Comparison of ENCODE assay signal across 18 mouse cellular contexts in genomic region chr9:78064121-78064520, GRCm38 (mm10). TPM values are rescaled to one million over a fixed set of nuclear protein-coding genes. Genes with fewer than 3 reads are reported as not detected.
A peak's percentile ranks its signal among the peaks of the same experiment; 100 is the strongest.
DNase-seq lines count a peak whose midpoint lies in the region; ATAC-seq lines count a peak whose summit lies in the region.
"Had no signal": no experiment of that assay in that cellular context is flagged by ENCODE, and none has a peak within 500 bp of the region (broad histone marks: within the 10 kb centered on the region; RNA-seq: fewer than 3 reads in every experiment).

No protein-coding gene starts in this region.

- H3K4me3 ChIP-seq in heart, embryonic 14.5 days (ENCODE audit: control insufficient read depth in 1 of 2, insufficient read depth in 1 of 2, low read depth in 1 of 2, low read length in 2 of 2): no peak overlapping the region
- H3K4me3 ChIP-seq in heart, embryonic 12.5 days: no peak overlapping the region
- no peak overlapping the region for H3K4me3 ChIP-seq in embryonic facial prominence, embryonic 12.5 days
- H3K4me3 ChIP-seq: hindbrain, embryonic 15.5 days; liver, embryonic 15.5 days had no signal

- H3K4me1 ChIP-seq in heart, embryonic 14.5 days (ENCODE audit: control insufficient read depth in 2 of 2, insufficient read depth in 2 of 2, low read length in 2 of 2): peaks cover 0 to 7% of the 10 kb centered on the region in 2 experiments; a peak in 1 of 4 replicates
- H3K4me1 ChIP-seq in heart, embryonic 12.5 days (replicated peaks): peaks cover 7% of the 10 kb centered on the region
- peaks cover 7% of the 10 kb centered on the region; the same call in 1 of the 2 replicates for H3K4me1 ChIP-seq in embryonic facial prominence, embryonic 12.5 days
- H3K4me1 ChIP-seq: hindbrain, embryonic 15.5 days had no signal

- intact Hi-C loops in left cerebral cortex, postnatal 4 days (cut with DNase I): no loop called here

- no peak overlapping the region for H3K9ac ChIP-seq in heart, embryonic 14.5 days (ENCODE audit: low read length)
- H3K9ac ChIP-seq in heart, embryonic 12.5 days: no peak overlapping the region
- H3K9ac ChIP-seq in embryonic facial prominence, embryonic 12.5 days: no peak overlapping the region
- H3K9ac ChIP-seq: hindbrain, embryonic 15.5 days; liver, embryonic 15.5 days had no signal

- no peaks in the 10 kb centered on the region for H3K9me3 ChIP-seq in heart, embryonic 14.5 days (ENCODE audit: control insufficient read depth, low read length)
- no peaks in the 10 kb centered on the region for H3K9me3 ChIP-seq in heart, embryonic 12.5 days (replicated peaks)
- H3K9me3 ChIP-seq in embryonic facial prominence, embryonic 12.5 days: no peaks in the 10 kb centered on the region
- H3K9me3 ChIP-seq: hindbrain, embryonic 15.5 days; liver, embryonic 15.5 days had no signal

- DNase-seq in kidney, postnatal 10 days: peak; percentile 55
- DNase-seq in lung, postnatal 10 days: peak; percentile 14
- DNase-seq in left cerebral cortex, postnatal 4 days: no peak
- no peak for DNase-seq in cerebellum, adult 11-12 months
- DNase-seq in cerebellum, adult 9-10 months: no peak
- DNase-seq: adrenal gland, postnatal 14 days; B cell, adult 2 months; heart, adult 11 months; heart, postnatal 10 days had no signal

- 49% methylated on average over 10 of the region's 10 CpGs for WGBS in heart, embryonic 14.5 days
- WGBS in heart, embryonic 12.5 days: 56% methylated on average over 10 of the region's 10 CpGs
- WGBS in embryonic facial prominence, embryonic 12.5 days: 44% methylated on average over 10 of the region's 10 CpGs

- H3K27me3 ChIP-seq in heart, embryonic 14.5 days (ENCODE audit: control insufficient read depth, insufficient read depth, low read length): no peaks in the 10 kb centered on the region
- no peaks in the 10 kb centered on the region for H3K27me3 ChIP-seq in heart, embryonic 12.5 days (replicated peaks)
- H3K27me3 ChIP-seq in embryonic facial prominence, embryonic 12.5 days: no peaks in the 10 kb centered on the region
- H3K27me3 ChIP-seq: hindbrain, embryonic 15.5 days; liver, embryonic 15.5 days had no signal

- no peaks in the 10 kb centered on the region for H3K36me3 ChIP-seq in heart, embryonic 14.5 days (ENCODE audit: control insufficient read depth, insufficient read depth, low read length)
- no peaks in the 10 kb centered on the region for H3K36me3 ChIP-seq in heart, embryonic 12.5 days
- no peaks in the 10 kb centered on the region for H3K36me3 ChIP-seq in embryonic facial prominence, embryonic 12.5 days
- H3K36me3 ChIP-seq: hindbrain, embryonic 15.5 days; liver, embryonic 15.5 days had no signal

- H3K27ac ChIP-seq in heart, embryonic 14.5 days (replicated peaks in 1 of 2; ENCODE audit: control insufficient read depth in 1 of 2, insufficient read depth in 1 of 2, low read depth in 2 of 2, low read length in 2 of 2): no peak overlapping the region
- H3K27ac ChIP-seq in heart, embryonic 12.5 days (ENCODE audit: poor library complexity, severe bottlenecking): no peak overlapping the region
- H3K27ac ChIP-seq in embryonic facial prominence, embryonic 12.5 days: 0 out of 2 replicates have a peak overlapping the region, but pooled peaks have one; percentile 11
- H3K27ac ChIP-seq: hindbrain, embryonic 15.5 days; liver, embryonic 15.5 days had no signal

- H3K4me2 ChIP-seq in heart, embryonic 14.5 days (ENCODE audit: low read length): peak overlapping the region; percentile 18; the same call in 1 of the 2 replicates
- no peak overlapping the region for H3K4me2 ChIP-seq in heart, embryonic 12.5 days
- no peak overlapping the region for H3K4me2 ChIP-seq in embryonic facial prominence, embryonic 12.5 days (replicated peaks)
- H3K4me2 ChIP-seq: hindbrain, embryonic 15.5 days; liver, embryonic 15.5 days had no signal

- no peak for ATAC-seq in heart, embryonic 14.5 days (ENCODE audit: insufficient number of reproducible peaks, insufficient read depth, low FRiP score, low read depth)
- no peak for ATAC-seq in heart, embryonic 12.5 days (ENCODE audit: insufficient number of reproducible peaks, low FRiP score)
- ATAC-seq in embryonic facial prominence, embryonic 12.5 days (ENCODE audit: insufficient number of reproducible peaks, insufficient read depth, low FRiP score, low TSS enrichment): 0 out of 2 replicates have a peak, but pooled peaks have one; percentile 28

RNA-seq across cellular contexts. Expression of gene Gcm1, which starts 12.4 kb away (rescaled TPM):
- not detected in 2 replicates for polyA plus RNA-seq in heart, embryonic 14.5 days (2014; fragmentation: Nextera tagmentation; extraction: Ambion mirVana)
- polyA plus RNA-seq in heart, embryonic 12.5 days (2016; fragmentation: Nextera tagmentation; extraction: Ambion mirVana): not detected in 2 replicates
- polyA plus RNA-seq in embryonic facial prominence, embryonic 12.5 days (2016; fragmentation: Nextera tagmentation; extraction: Ambion mirVana): 0.10 and 0.18 TPM in 2 replicates
- not detected for total RNA-seq in left cerebral cortex, postnatal 4 days (2021)
- total RNA-seq: adrenal gland, postnatal 14 days; common myeloid progenitor, adult 5-6 weeks; heart, postnatal 10 days; left cerebral cortex, adult 8-10 months had no signal
- polyA plus RNA-seq: forebrain, embryonic 11.5 days; hindbrain, embryonic 15.5 days; large intestine, adult 2 months; liver, embryonic 15.5 days had no signal

RNA-seq across cellular contexts. Expression of gene Fbxo9, which starts 44.7 kb away (rescaled TPM):
- 49.8 and 51.3 TPM in 2 replicates for polyA plus RNA-seq in heart, embryonic 14.5 days (2014; fragmentation: Nextera tagmentation; extraction: Ambion mirVana)
- 44.2 and 45.9 TPM in 2 replicates for polyA plus RNA-seq in heart, embryonic 12.5 days (2016; fragmentation: Nextera tagmentation; extraction: Ambion mirVana)
- polyA plus RNA-seq in embryonic facial prominence, embryonic 12.5 days (2016; fragmentation: Nextera tagmentation; extraction: Ambion mirVana): 42.9 and 43.1 TPM in 2 replicates
- total RNA-seq in left cerebral cortex, postnatal 4 days (2021): 10 to 100 TPM; 80.3 to 85.6 TPM

RNA-seq across cellular contexts. Expression of gene Ick, which starts 44.9 kb away (rescaled TPM):
- polyA plus RNA-seq in heart, embryonic 14.5 days (2014; fragmentation: Nextera tagmentation; extraction: Ambion mirVana): 16.0 and 16.6 TPM in 2 replicates
- 15.8 and 18.8 TPM in 2 replicates for polyA plus RNA-seq in heart, embryonic 12.5 days (2016; fragmentation: Nextera tagmentation; extraction: Ambion mirVana)
- 32.0 and 33.1 TPM in 2 replicates for polyA plus RNA-seq in embryonic facial prominence, embryonic 12.5 days (2016; fragmentation: Nextera tagmentation; extraction: Ambion mirVana)
- 10 to 100 TPM; 59.9 to 64.0 TPM for total RNA-seq in left cerebral cortex, postnatal 4 days (2021)

Comparison
In these comparisons a context has a peak if more than half of its experiments do, and no peak if none do; other contexts are left out.
1. DNase-seq: peak in kidney, postnatal 10 days (single experiment) and lung, postnatal 10 days (single experiment); none in left cerebral cortex, postnatal 4 days (single experiment), cerebellum, adult 11-12 months (single experiment) and cerebellum, adult 9-10 months (single experiment).